Mouse (Mus musculus) thymus, adult 2 months (tissue): Measurements from ENCODE around the gene Sh3pxd2a.

Experiments
- CTCF ChIP-seq: fragments of 200-500 bp; IDR thresholded peaks from 2 replicates; pipeline ENCODE4 v1.5.1; 2012; ENCODE audit warnings: mild to moderate bottlenecking, control low read depth, low read length, moderate library complexity, borderline replicate concordance; ENCODE audit not compliant: control insufficient read depth, poor library complexity, insufficient read depth; ENCODE audit errors: extremely low read depth
- POLR2A ChIP-seq: fragments of 200-500 bp; IDR thresholded peaks from 2 replicates; pipeline ENCODE4 v1.6.1; 2012; ENCODE audit warnings: mild to moderate bottlenecking, low read length, control low read depth, moderate library complexity; ENCODE audit not compliant: control insufficient read depth, poor library complexity, insufficient read depth; ENCODE audit errors: extremely low read depth

GRCm38 (mm10) chr19:47448618-47449151 is 15.5 kb downstream of the Sh3pxd2a start:
- peak; percentile 60; the same call in 1 of the 2 replicates for TF ChIP-seq POLR2A
- TF ChIP-seq CTCF: 0 out of 2 replicates have a peak, but pooled peaks have one; percentile 31
